ENCODE assay signal across 20 mouse cellular contexts in genomic region chr11:77476216-77476615, GRCm38 (mm10). TPM values are rescaled to one million over a fixed set of nuclear protein-coding genes. Genes with fewer than 3 reads are reported as not detected.
"Had no signal": no experiment of that assay in that cellular context is flagged by ENCODE, and none has a peak within 500 bp of the region (broad histone marks: within the 10 kb centered on the region; RNA-seq: fewer than 3 reads in every experiment).

No protein-coding gene starts in this region.

- DNase-seq: layer of hippocampus, adult 9-11 months; liver; lung, adult 18-20 months; lung, postnatal 10 days; lung, postnatal 36 days; thymus, adult 2 months; thymus, postnatal 14 days; thymus, postnatal 4 days had no signal

- ATAC-seq: liver, embryonic 12.5 days; midbrain, embryonic 13.5 days; midbrain, embryonic 16.5 days had no signal

- H3K36me3 ChIP-seq: liver, embryonic 15.5 days had no signal

- H3K4me3 ChIP-seq: layer of hippocampus, adult 2 months; limb, embryonic 10.5 days; limb, embryonic 13.5 days; liver, embryonic 12.5 days; liver, embryonic 15.5 days; lung, embryonic 15.5 days; megakaryocyte, embryonic 14.5 days; midbrain, embryonic 10.5 days; midbrain, embryonic 13.5 days had no signal

- H3K27ac ChIP-seq: layer of hippocampus, adult 2 months; limb, embryonic 10.5 days; limb, embryonic 13.5 days; liver, embryonic 12.5 days; liver, embryonic 15.5 days; lung, embryonic 15.5 days; midbrain, embryonic 10.5 days; midbrain, embryonic 13.5 days; stomach, postnatal 0 days had no signal

- H3K4me2 ChIP-seq: limb, embryonic 13.5 days; liver, embryonic 12.5 days; liver, embryonic 15.5 days; lung, embryonic 15.5 days; midbrain, embryonic 13.5 days had no signal

- H3K27me3 ChIP-seq: limb, embryonic 13.5 days; liver, embryonic 12.5 days; liver, embryonic 15.5 days; lung, embryonic 15.5 days; midbrain, embryonic 13.5 days had no signal

- H3K9me3 ChIP-seq: limb, embryonic 10.5 days; limb, embryonic 13.5 days; liver, embryonic 12.5 days; liver, embryonic 15.5 days; lung, embryonic 15.5 days; megakaryocyte, embryonic 14.5 days; midbrain, embryonic 10.5 days; midbrain, embryonic 13.5 days had no signal

- H3K4me1 ChIP-seq: limb, embryonic 13.5 days; liver, embryonic 12.5 days; liver, embryonic 15.5 days; lung, embryonic 15.5 days; megakaryocyte, embryonic 14.5 days; midbrain, embryonic 10.5 days had no signal

- H3K9ac ChIP-seq: limb, embryonic 13.5 days; liver, embryonic 12.5 days; liver, embryonic 15.5 days; lung, embryonic 15.5 days; midbrain, embryonic 13.5 days had no signal

RNA-seq across cellular contexts. Expression of gene Ankrd13b, which starts 13.3 kb away (rescaled TPM):
- total RNA-seq: monocyte, adult 5-6 weeks had no signal

RNA-seq across cellular contexts. Expression of gene Coro6, which starts 14.0 kb away (rescaled TPM):
- polyA plus RNA-seq: liver, embryonic 12.5 days; midbrain, embryonic 10.5 days; midbrain, embryonic 13.5 days had no signal

RNA-seq across cellular contexts. Expression of gene Trp53i13, which starts 39.6 kb away (rescaled TPM):
- total RNA-seq: monocyte, adult 5-6 weeks had no signal
